Mouse (Mus musculus): ENCODE data around the gene Speg.

Speg gene

GRCm38 (mm10) chr1:75399755-75400492 is 24.8 kb downstream of the Speg start:
- peak; percentile 23 for DNase-seq

- DNase-seq, result no peak
Observed at GRCm38 (mm10) chr1:75400493-75401115, 25.5 kb downstream of the Speg start.

GRCm38 (mm10) chr1:75405547-75405946 is 30.4 kb downstream of the Speg start:
- DNase-seq, result no peak

GRCm38 (mm10) chr1:75406173-75406572 is 31.1 kb downstream of the Speg start:
- DNase-seq, result no peak

- no peak for DNase-seq
Observed at GRCm38 (mm10) chr1:75407056-75407455, 32.0 kb downstream of the Speg start.

GRCm38 (mm10) chr1:75408210-75408609 is 33.1 kb downstream of the Speg start:
- no peak for DNase-seq

- DNase-seq, result no peak
Observed at GRCm38 (mm10) chr1:75409950-75410349, 34.9 kb downstream of the Speg start.

- no peak for DNase-seq
Observed at GRCm38 (mm10) chr1:75412196-75412595, 37.1 kb downstream of the Speg start.

GRCm38 (mm10) chr1:75413749-75414148 is 38.7 kb downstream of the Speg start:
- no peak for DNase-seq

GRCm38 (mm10) chr1:75421794-75422193 is 46.7 kb downstream of the Speg start:
- no peak for DNase-seq

- no peak for DNase-seq
Observed at GRCm38 (mm10) chr1:75422216-75422822, 47.2 kb downstream of the Speg start.

- DNase-seq, result no peak
Observed at GRCm38 (mm10) chr1:75422823-75423471, 47.9 kb downstream of the Speg start.

- no peak for DNase-seq
Observed at GRCm38 (mm10) chr1:75423780-75424390, 48.8 kb downstream of the Speg start.

- no peak for DNase-seq
Observed at GRCm38 (mm10) chr1:75425796-75426471, 50.8 kb downstream of the Speg start.

GRCm38 (mm10) chr1:75435475-75436328 is 60.6 kb downstream of the Speg start, which contains the start of gene Gmppa:
Gmppa (plus strand) TSS chr1:75435930.
- peak; percentile 81 for DNase-seq

GRCm38 (mm10) chr1:75438782-75439181 is 63.7 kb downstream of the Speg start:
- no peak for DNase-seq

GRCm38 (mm10) chr1:75440661-75441060 is 65.6 kb downstream of the Speg start:
- no peak for DNase-seq

- no peak for DNase-seq
Observed at GRCm38 (mm10) chr1:75441471-75441996, 66.4 kb downstream of the Speg start.

- DNase-seq, result no peak
Observed at GRCm38 (mm10) chr1:75442171-75442570, 67.1 kb downstream of the Speg start.

GRCm38 (mm10) chr1:75442811-75443210 is 67.7 kb downstream of the Speg start:
- DNase-seq, result no peak

Measured in kidney, adult 11 months (tissue).